Mouse (Mus musculus) urinary bladder, adult 18-20 months (tissue): Measurements from ENCODE around the gene Bmi1.

Source experiments
- DNase-seq, 2 experiments: peaks; one replicate each; pipeline ENCODE4 v3.0.0; 2022; ENCODE audit warnings: low spot score in 2 of 2, mixed read lengths in 2 of 2

The Bmi1 gene

GRCm38 (mm10) chr2:18722208-18722830 lies 45.5 kb downstream of the Bmi1 start:
- DNase-seq: no peak

- DNase-seq: no peak
Observed at GRCm38 (mm10) chr2:18724462-18724861, 47.6 kb downstream of the Bmi1 start.

GRCm38 (mm10) chr2:18725880-18726279 lies 49.1 kb downstream of the Bmi1 start:
- DNase-seq: no peak

- no peak for DNase-seq
Observed at GRCm38 (mm10) chr2:18731718-18732117, 54.9 kb downstream of the Bmi1 start.

- no peak for DNase-seq
Observed at GRCm38 (mm10) chr2:18734394-18735127, 57.7 kb downstream of the Bmi1 start.
